Mouse (Mus musculus) telencephalon, adult 2 months (tissue): ENCODE data around the gene Nup214.

Experiments
- DNase-seq: peaks from one replicate; pipeline ENCODE4 v3.0.0-alpha.2; 2011; ENCODE audit warnings: low read depth, low spot score

Gene Nup214

DNA sequence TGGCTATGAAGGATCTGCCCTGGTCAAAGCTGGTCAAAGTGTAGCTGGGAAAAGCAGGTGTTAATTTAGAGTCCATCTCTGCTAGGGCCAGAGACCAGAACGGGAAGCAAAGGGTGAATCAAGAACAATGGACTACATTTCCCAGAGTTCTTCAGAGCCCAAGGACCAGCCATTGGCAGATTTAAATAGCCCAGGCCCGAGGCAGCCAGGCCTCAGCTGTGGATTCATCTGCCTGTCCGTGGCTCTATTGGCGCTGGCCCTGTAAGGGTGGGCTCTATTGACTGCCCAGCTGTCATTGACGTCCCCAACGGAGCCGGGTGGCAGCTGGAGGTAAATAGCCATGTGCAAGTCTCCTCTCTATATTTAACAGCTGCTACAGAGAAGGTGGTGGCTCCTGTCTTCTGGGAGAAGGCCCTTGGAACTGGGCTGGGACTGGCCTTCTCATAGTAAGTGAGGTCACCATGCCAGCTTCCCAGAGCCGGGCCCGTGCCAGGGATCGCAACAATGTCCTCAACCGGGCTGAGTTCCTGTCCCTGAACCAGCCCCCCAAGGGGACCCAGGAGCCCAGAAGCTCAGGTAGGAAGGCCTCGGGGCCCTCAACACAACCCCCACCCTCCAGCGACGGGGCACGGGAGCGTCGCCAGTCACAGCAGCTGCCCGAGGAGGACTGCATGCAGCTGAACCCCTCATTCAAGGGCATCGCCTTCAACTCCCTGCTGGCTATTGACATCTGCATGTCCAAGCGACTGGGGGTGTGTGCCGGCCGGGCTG is 121.3 kb downstream of the Nup214 start, which contains the start of gene Plpp7:
TSS of gene Plpp7 (plus strand) at position 178 of the 771 bp plus-strand sequence.
- peak; percentile 84 for DNase-seq

DNA sequence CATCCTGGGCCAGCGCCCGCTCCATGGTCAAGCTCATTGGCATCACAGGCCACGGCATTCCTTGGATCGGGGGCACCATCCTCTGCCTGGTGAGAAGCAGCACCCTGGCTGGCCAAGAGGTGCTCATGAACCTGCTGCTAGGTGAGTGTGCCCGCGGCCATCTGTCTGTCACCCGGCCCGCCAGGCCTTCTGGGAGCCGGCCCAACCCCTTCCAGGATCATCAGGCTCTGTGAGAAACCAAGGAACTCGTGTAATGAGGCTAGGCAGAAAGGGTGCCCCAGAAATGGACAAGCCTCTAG is 121.8 kb downstream of the Nup214 start:
- DNase-seq: no peak

DNA sequence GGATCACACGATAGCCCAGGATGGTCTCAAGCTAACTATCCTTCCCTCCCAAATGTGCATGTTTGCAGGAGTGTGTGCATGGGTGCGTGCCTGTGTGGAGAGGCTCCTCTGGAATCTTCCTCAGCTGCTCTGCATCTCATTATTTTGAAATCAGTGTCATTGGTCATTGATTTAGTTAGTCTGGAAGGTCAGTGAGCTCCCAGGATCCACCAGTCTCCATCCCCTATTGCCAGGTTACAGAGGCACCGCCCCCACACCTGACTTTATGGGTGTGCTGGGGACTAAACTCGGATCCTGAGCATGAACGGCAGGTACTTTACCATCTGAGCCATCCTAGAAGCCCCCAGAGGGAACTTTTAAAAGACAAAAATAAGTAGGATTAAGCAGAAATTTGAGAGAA is 128.7 kb downstream of the Nup214 start:
- no peak for DNase-seq

DNA sequence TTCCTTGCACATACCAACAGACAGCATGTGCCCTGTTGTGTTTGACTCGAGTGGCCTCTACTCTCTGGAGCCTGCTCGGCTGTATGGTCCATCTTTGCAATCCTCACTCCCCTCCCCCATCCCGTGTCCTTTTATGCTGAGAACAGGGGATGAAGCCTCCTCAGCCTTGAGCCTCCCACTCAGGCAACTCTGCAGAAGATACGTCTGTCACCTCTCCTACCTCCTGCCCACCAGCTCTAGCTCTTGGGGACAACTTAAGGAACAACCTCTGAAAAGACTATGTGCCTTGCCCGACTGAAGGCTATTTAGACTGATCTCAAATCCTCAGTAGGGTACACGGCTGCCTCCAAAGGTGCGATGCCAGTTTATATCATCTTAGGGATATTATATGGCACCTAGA is 129.3 kb downstream of the Nup214 start:
- DNase-seq: no peak
